Mouse (Mus musculus) urinary bladder, adult 2 months (tissue): ENCODE measurements around the gene Rffl. TPM values are rescaled to one million over a fixed set of nuclear protein-coding genes. Genes with fewer than 3 reads are reported as not detected.

Experiments used
- DNase-seq: peaks from one replicate; pipeline ENCODE4 v3.0.0; 2022; ENCODE audit warnings: low spot score
- polyA plus RNA-seq: library from polyadenylated mRNA; depleted of rRNA; stranded (reverse); fragments of >200 nt; gene quantifications from 2 replicates; pipeline ENCODE4 v1.2.3, GENCODE M21; 2012

Rffl gene
- polyA plus RNA-seq, 1 experiment = 13.7 TPM

GRCm38 (mm10) chr11:82874924-82875323, 3.9 kb upstream of the Rffl start:
- DNase-seq = no peak

- peak; percentile 51 for DNase-seq
Measured at GRCm38 (mm10) chr11:82870173-82871030, 608 bp downstream of the Rffl start.

DNA sequence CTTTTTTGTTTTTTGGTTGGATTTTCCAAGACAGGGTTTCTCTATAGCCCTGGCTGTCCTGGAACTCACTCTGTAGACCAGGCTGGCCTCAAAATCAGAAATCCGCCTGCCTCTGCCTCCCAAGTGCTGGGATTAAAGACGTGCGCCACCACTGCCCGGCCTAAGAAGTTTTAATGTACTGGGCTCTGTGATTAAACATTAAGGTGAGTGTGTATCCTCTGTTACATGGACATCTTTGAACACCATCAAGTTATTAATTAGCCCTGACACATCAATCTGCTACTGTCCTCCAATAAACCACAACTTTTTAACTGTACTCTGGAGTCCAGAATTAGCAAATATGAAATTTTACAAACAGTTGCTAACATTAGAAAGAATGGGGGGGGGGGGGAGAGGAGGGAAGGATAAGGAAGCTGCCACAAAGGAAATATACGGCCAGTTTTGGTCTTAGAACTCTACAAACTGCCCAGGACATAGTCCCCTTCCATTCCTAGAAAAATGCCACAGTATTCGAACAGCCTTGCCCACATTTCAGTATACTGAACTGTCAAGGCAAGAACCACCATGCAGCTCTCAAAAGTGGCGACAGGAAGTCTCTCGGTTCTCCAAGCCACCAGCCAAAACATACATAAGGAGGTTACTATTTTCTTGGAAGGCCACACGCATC, 1.4 kb downstream of the Rffl start:
- no peak for DNase-seq

GRCm38 (mm10) chr11:82867956-82868355, 3.1 kb downstream of the Rffl start:
- DNase-seq = no peak

DNA sequence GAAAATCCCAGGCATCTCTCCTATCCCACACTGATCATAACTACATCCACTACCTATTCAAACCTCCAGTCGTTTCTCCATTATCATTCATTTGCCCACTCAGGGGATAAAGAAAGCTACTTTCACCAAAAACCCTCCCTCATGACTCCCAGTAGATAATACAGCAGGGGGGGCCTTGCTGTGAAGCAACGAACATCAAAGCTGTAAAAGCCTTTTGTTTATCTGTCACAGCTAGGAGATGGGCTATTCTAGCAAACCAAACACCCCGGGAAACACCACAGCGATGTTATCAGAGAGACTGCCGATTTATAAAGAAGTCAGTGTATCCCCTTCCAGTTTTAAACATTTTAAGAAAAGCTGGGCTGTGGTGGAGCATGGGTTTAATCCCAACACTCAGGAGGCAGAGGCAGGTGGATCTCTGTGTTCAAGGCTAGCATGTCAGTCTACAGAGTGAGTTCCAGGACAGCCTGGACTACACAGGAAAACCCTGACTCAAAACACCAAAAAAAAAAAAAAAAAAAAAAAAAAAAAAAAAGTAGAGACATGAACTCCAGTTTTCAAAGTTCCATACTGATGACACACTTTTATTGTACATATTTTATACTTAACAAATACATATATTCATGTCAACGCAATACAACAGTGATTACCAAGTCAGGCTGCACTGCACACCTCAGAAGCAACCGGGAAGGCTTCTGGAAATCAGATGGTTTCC, 4.0 kb downstream of the Rffl start:
- DNase-seq = no peak

- DNase-seq = no peak
Measured at GRCm38 (mm10) chr11:82865957-82866356, 5.1 kb downstream of the Rffl start.

- no peak for DNase-seq
Measured at GRCm38 (mm10) chr11:82863488-82863931, 7.5 kb downstream of the Rffl start.

DNA sequence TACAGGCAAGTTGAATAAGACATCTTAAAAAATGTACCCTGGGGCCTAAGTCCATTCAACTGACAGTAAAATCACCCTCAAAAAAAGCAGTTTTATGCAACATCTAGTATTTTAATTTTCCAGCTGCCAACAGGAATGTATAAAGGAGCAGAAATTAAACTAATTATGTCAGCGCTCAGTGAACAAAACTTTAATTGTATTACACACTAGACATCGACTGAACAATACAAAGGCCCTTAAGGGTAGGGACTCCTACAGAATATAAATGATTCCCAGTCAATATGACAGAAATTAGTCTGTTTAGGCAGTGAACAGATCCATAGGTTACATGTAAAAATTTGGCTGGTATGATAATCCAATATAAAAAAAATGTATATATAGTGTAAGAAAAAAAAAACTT, 8.0 kb downstream of the Rffl start:
- no peak for DNase-seq

DNA sequence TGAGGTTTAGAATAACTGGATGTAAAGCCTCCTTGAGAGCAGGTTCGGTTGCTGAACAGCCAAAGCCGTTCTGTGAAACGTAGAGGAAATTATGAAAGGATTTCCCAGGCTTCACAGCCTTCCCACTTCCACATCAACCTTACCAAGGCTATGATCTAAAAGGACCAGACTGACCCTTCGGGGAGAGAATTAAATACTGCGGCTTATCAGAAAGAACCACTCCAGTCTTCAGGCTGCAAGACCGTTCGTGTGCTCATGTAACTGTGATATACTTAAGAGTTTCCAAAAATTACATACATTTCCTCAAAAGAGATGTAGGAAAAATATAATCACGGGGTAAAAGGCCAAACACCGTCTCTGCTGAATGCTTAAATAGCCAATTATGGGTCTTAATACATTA, 8.4 kb downstream of the Rffl start:
- DNase-seq = no peak

GRCm38 (mm10) chr11:82861558-82861957, 9.5 kb downstream of the Rffl start:
- no peak for DNase-seq

DNA sequence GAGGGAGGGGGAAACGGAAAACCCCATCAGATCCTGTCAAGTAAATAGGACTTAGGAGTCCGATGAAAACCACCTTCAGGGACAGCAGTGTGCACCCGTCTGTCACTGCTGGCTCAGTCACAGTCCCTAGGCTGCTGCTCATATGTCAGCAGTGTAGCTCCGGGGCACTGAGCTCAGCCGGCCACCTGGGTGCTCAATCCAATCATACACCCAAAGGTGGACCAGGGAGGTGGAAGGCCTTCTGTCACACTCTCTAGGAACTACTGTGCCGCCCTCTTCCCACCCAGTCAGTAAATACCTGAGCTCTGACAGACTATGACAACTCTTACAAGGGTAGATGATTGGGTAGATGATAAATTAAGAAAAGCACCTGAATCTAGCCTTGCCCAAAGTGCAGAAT, 10.3 kb downstream of the Rffl start:
- DNase-seq = no peak

- no peak for DNase-seq
Measured at GRCm38 (mm10) chr11:82857307-82857848, 13.6 kb downstream of the Rffl start.

DNA sequence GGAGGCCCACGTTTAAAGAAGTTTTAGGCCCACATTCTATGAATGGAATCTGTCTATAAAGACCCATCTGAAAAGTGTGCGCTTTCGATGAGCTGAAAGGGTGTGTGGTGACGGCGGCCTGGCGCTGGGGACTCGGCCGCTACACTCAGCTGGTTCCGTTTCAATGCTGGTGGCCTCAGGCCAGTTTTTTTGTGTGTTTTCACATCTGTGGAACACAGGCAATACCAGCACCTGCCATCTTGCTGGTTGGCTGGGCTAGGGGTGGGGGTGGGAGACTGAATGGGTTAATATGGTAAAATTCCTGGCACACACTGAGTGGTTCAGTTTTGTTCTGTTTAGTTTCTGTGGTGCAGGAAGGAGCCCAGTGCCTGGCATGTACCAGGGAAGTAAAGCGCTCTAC, 15.0 kb downstream of the Rffl start:
- DNase-seq = no peak

DNA sequence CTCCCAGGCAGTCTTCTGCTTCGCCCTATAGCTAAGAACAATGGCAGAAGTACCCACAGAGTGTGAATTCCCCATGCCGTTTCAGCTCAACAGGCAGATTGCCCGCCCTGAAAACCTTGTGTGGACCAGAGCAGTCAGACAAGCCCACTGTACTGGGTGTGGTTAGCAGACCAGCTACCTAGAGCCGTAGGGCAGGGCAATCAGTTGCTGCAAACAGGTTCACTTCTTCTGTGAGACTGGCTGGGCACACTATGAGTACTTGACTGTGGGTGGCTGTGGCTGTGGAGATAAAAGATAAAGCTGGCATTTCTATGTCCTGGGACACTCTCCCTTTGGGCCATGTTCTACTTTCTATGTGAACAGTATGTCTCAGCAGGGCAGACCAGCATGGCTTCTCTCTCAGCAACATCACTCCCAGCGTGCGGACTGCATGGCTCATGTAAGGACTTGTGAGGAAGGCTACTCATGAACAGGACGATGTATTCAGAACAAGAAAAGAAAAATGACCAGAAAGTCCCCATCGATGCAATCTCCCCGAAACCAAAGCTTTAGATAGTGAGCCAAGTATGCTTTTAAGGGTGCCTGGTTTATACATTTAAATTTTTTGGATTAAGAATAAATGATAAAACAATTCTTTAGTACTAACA, 15.6 kb downstream of the Rffl start:
- DNase-seq = no peak

GRCm38 (mm10) chr11:82854111-82854510, 16.9 kb downstream of the Rffl start:
- DNase-seq = no peak

DNA sequence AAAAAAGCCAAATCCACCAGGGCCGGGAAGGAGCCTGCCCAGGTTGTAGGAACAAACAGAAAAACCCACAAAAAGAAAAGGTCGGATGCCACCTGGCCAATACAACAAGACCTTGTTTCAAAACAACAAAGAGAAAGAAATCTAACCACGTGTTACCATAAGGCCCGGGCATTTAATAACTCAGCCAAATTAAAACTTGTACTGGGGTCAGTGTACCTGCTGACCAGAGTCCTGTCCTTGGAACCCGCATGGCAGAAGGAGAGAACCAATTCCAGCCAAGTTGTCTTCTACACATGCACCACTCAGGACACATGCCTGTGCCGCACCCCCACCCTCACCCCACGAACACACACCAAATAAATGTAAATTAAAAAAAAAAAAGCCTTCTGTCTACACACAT, 18.1 kb downstream of the Rffl start:
- DNase-seq = no peak

DNA sequence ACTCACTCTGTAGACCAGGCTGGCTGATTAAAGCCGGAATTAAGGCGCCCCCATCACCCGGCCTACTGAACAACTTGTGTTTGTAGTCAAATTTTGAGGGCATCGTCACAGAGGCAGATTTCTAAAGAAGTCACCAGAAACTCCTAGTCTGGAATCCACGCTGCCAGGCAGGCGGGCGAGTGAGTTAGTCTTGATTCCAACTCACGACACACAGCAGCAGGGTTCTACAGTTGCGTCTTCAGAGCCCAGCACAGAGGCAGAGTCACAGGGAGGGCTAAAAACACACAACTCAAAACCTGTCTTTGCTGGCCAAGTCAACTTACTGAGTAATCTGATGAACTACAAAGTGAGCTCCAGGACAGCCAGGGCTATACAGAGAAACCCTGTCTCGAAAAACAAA, 18.5 kb downstream of the Rffl start:
- no peak for DNase-seq

DNA sequence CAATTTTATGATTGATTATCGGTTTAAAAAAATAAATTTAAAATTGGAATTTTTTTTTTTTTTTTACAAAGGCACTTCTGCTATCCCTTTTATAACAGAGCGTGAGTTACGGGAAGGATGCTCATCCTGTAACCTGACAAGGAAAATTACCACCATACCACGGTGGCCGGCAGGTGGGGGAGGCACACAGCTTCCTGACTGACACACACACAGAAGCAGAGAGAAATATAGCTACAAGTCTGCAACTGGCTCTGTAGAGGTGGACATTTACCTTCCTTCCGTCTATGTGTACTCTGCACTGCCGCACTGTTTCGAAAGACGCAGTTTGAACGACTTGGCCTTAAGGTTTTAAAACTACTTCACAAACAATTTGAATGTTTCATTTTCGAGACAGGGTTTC, 18.9 kb downstream of the Rffl start:
- DNase-seq = no peak

- DNase-seq = no peak
Measured at GRCm38 (mm10) chr11:82850259-82850658, 20.8 kb downstream of the Rffl start.

DNA sequence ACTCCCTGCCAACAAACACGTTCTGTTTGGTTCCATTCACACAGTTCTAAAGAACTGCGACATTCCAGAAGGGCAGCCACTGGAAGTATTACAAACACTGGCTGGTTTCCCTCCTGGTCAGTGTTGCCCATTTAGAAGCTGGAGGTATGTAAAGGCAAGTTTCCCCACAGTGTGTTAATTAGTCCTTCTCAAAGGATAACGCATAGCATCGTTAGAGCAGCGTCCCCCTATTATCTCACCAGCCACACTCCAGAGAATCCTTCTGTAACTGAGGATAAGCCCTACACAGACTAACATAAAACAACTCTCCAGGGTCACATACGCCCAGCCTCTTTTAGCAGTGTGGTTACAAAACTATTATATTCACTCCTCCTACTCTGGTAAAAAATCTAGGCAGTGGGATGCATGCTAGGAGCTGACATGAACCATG, 23.4 kb downstream of the Rffl start:
- no peak for DNase-seq

DNA sequence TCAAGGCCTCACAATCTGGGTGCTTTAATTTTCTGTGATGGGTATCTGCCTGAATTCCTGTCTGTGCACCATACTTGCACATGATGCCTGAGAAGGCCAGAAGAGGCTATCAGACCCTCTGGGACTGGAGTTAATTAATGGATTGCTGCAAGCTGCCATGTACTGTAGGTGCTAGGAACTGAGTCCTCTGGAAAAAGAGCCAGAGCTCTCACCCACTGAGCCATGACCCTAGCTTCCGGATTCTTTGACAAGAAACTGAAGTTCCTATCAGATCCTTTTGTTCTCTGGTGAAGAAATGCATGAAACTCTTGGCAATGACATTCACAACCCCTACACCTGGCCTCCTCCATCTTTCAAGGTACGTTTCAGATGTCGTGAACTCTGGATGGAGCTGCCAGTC, 24.1 kb downstream of the Rffl start:
- DNase-seq = no peak

DNA sequence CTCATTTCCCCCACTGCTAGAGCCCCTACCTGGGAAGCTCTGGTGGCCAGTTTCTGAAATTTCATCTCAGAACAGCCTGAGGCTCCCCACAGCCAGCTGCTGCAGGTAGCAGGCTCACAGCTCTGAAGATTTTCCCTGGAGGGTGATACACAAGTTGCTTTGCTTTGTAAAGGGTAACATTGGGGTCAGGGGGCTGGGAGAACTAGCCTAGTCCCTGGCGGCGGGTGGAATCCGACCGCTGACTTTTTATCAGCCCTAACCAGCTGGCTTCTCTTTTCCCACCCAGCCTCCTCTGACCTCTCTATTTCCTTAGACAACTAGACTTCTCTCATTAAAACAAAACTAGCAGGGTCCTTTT, 25.0 kb downstream of the Rffl start:
- DNase-seq = no peak
